Mouse (Mus musculus) embryonic facial prominence, embryonic 13.5 days (tissue): ENCODE measurements at regions not wholly inside any gene's neighbourhood (a gene's known extent, or its start where the extent isn't known, plus 50 kb on each side); places are given as distances from the start of the nearest gene placed in this dataset.
A peak's percentile ranks its signal among the peaks of the same experiment; 100 is the strongest.

Experiments
- ATAC-seq: fragments of 200-750 bp; cut with Nextera tagmentation; 2 replicates; pipeline ENCODE4 v1.8.0; 2017; ENCODE audit warnings: low read depth; ENCODE audit not compliant: insufficient number of reproducible peaks, insufficient read depth, low FRiP score, low TSS enrichment
- H3K27ac ChIP-seq: fragments of 300-500 bp; sonication (generic); 2 replicates; pipeline ENCODE4 v1.5.1; 2015; ENCODE audit warnings: moderate library complexity, mild to moderate bottlenecking, inconsistent platforms
- H3K27me3 ChIP-seq: fragments of 300-500 bp; sonication (generic); 2 replicates; pipeline ENCODE4 v1.6.1; 2015; ENCODE audit warnings: mild to moderate bottlenecking, inconsistent platforms
- H3K36me3 ChIP-seq: fragments of 300-500 bp; sonication (generic); 2 replicates; pipeline ENCODE4 v1.6.1; 2015; ENCODE audit warnings: mild to moderate bottlenecking, inconsistent platforms
- H3K4me1 ChIP-seq: fragments of 300-500 bp; sonication (generic); 2 replicates; pipeline ENCODE4 v1.6.1; 2015; ENCODE audit warnings: inconsistent platforms
- H3K4me2 ChIP-seq: fragments of 300-500 bp; sonication (generic); 2 replicates; pipeline ENCODE4 v1.6.1; 2015; ENCODE audit warnings: moderate library complexity, mild to moderate bottlenecking, inconsistent platforms
- H3K4me3 ChIP-seq: fragments of 300-500 bp; sonication (generic); 2 replicates; pipeline ENCODE4 v1.5.1; 2015; ENCODE audit warnings: mild to moderate bottlenecking, inconsistent platforms
- H3K9ac ChIP-seq: fragments of 300-500 bp; sonication (generic); 2 replicates; pipeline ENCODE4 v1.6.1; 2015; ENCODE audit warnings: mild to moderate bottlenecking, inconsistent platforms
- H3K9me3 ChIP-seq: fragments of 300-500 bp; sonication (generic); 2 replicates; pipeline ENCODE4 v1.6.1; 2016; ENCODE audit warnings: inconsistent platforms
- WGBS: fragments of 180-500 bp; shearing (Covaris S2); methylation state at CpG from one replicate; pipeline ENCODE4 v1.1.7; 2015; ENCODE audit warnings: mixed read lengths; 5-methylcytosine and 5-hydroxymethylcytosine counted together

DNA sequence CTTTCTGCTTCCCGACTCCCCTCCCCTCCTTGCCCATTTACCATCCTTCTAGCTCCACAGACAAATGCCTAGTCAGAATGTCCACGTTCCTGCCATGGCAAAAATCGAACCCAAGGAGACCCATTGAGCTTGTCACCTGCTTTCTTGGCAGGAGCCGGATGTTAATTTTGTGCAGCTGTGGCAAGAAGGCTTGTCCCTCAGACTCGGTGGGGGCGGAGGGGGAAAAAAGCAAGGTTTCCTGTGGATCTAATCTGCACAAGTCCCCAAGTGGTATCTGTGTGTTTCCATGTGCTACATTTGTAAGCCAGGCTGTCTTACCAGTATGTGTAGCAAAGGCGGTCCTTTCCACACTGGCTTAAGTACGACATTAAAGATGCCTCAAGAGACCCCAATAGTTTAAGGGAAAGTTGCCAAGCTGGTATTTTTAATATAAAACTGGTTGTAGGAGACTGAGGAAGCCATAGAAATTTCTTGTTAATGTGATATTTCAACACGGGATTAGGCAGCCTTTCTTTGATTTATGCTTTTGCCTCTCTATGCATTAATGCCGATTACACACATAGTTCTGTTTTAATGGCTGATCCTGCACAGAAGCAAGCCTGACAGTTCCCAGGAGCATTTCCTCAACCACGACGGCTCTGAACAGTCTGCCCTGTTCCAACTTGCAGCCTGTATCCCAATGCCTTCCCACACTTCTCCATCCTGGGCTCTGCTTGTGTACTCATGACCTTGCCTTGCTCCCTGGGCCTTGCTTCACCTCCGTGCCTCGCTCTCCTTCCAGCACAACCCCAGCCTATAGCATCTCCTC, 138.9 kb upstream of the Plxnc1 start:
- ATAC-seq: no peak
- no peaks in the 10 kb centered on the region for H3K36me3 ChIP-seq
- peaks cover 23% of the 10 kb centered on the region for H3K4me1 ChIP-seq
- H3K27ac ChIP-seq: no peak overlapping the region
- H3K9me3 ChIP-seq: no peaks in the 10 kb centered on the region
- WGBS: 33% methylated on average over 14 of the region's 14 CpGs
- no peak overlapping the region for H3K4me3 ChIP-seq
- no peak overlapping the region for H3K4me2 ChIP-seq
- H3K27me3 ChIP-seq: peaks cover 24% of the 10 kb centered on the region
- no peak overlapping the region for H3K9ac ChIP-seq

DNA sequence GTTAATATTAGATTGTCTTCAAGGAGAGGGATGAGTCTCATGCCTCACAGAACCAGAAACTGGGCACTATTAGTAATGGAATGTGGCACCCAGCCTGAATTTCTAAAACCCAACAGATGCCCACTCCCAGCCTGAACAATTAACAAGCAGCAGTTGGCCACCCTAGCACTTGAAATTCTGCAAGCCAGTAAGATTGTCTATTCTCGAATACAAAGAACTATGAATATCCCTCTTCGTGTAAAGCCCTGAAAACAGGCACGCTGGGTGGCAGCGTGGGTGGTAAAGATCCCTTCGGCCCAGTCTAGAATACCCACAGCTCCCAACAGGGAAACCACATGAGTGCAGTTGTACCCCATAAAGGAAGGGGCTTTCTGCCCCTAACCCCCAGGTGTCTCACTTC, 138.0 kb upstream of the Plxnc1 start:
- whole genome bisulfite sequencing: 86% methylated on average over 5 of the region's 5 CpGs
- Histone ChIP-seq H3K4me1 (peaks cover 17% of the 10 kb centered on the region), H3K4me2 (no peak overlapping the region), H3K27ac (no peak overlapping the region), H3K9ac (no peak overlapping the region), H3K4me3 (no peak overlapping the region), H3K9me3 (no peaks in the 10 kb centered on the region), H3K27me3 (peaks cover 20% of the 10 kb centered on the region), H3K36me3 (no peaks in the 10 kb centered on the region)
- ATAC-seq: no peak

DNA sequence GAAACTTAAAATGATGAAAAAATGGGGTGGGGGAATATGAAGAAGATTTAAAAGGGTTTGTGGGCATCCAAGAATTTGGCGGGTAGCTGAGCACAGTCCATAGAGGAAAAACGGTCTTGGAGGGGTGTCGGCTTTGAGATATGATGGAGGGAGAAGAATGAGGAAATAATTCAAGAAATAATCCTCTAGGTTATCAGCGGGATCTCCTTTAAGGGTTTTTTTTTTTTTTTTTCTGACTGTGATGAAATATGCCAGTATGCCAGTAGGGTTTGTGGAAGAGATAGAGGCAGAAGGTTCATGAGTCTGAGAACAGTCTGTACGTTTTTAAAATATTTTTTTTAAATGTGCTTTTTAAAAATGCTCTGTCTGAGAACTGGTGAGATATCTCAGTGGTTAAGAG, 135.3 kb upstream of the Plxnc1 start:
- no peak overlapping the region for H3K4me3 ChIP-seq
- H3K27me3 ChIP-seq: 0 out of 2 replicates have a peak, but pooled peaks cover 3% of the 10 kb centered on the region
- H3K4me1 ChIP-seq: peaks cover 27% of the 10 kb centered on the region
- no peak for ATAC-seq
- 86% methylated on average over 5 of the region's 5 CpGs for WGBS
- no peak overlapping the region for H3K4me2 ChIP-seq
- H3K9me3 ChIP-seq: no peaks in the 10 kb centered on the region
- H3K36me3 ChIP-seq: no peaks in the 10 kb centered on the region
- no peak overlapping the region for H3K9ac ChIP-seq
- no peak overlapping the region for H3K27ac ChIP-seq

DNA sequence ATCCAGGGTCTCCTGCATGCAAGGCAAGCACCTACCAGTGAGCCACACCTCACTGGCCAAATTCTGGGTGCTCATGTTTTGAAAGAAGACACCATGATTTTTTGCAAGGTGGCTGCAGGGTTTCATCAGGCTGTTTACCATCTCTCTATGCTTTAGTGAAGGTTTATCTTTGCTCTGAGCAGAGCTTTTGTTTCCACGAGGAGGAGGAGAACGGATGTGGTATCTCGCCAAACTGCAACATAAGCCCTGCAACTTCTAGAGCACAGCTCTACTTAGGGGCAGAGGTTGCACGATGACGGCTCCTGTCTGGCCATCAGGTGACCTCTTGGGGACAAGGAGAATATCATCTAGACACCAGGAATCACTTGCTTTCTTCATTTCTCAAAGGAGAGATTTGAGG, 131.8 kb upstream of the Plxnc1 start:
- Histone ChIP-seq H3K4me1 (peaks cover 14% of the 10 kb centered on the region), H3K4me2 (no peak overlapping the region), H3K9me3 (no peaks in the 10 kb centered on the region), H3K27ac (no peak overlapping the region), H3K4me3 (no peak overlapping the region), H3K9ac (no peak overlapping the region), H3K36me3 (no peaks in the 10 kb centered on the region), H3K27me3 (0 out of 2 replicates have a peak, but pooled peaks cover 3% of the 10 kb centered on the region)
- ATAC-seq: no peak
- WGBS: 78% methylated on average over 5 of the region's 5 CpGs

DNA sequence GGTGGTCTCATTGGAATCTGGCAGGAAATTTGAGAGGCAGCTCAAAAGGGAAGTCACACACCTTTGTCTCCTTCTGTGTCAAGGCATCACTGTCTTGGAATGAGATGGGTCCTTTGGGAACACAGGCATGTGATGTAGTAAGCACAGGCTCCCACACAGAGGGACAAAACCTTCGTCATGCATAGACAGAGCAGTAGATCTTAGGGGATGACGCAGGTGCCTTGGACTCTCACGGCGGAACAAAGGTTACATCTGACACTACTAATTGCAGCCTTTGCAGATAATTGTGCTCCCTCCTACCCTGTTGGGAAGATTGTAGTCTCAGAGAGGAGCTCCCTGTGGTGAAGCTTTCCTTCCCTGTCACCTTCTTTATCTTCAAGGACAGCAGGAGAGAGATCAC, 131.3 kb upstream of the Plxnc1 start:
- peaks cover 14% of the 10 kb centered on the region for H3K4me1 ChIP-seq
- no peak overlapping the region for H3K27ac ChIP-seq
- no peak for ATAC-seq
- no peaks in the 10 kb centered on the region for H3K9me3 ChIP-seq
- H3K4me2 ChIP-seq: no peak overlapping the region
- no peak overlapping the region for H3K4me3 ChIP-seq
- 0 out of 2 replicates have a peak, but pooled peaks cover 3% of the 10 kb centered on the region for H3K27me3 ChIP-seq
- WGBS: 63% methylated on average over 4 of the region's 4 CpGs
- no peaks in the 10 kb centered on the region for H3K36me3 ChIP-seq
- H3K9ac ChIP-seq: no peak overlapping the region

DNA sequence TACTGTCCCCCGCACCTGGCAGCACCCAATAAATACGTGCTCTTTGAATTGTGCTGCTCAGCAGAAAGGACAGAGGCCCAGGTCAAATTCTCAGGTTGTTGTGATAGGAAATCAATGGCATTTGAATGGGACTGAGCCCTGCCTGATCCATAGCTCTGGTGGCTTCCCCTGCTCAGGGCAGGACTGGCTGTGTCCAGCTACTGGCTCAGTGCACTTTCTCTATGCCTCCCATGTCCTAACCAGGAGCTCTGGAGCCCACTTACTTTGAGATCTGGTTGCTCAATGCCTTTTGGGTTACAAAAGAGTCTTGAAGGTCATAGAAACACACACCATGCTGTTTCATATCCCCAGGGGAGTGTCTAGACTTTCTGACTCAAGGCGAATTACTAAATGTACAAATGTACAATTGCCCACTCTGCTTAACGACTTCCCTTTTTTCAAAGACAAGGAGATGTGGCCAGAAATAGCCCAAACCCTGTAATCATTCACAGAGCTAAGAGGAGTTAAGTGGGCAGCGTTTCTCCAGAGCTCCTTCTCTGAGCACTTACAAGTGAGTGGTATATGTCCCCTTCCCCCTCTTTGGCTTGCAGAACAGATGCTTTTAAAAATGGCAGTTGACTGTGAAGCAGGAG, 130.4 kb upstream of the Plxnc1 start:
- no peak overlapping the region for H3K9ac ChIP-seq
- no peak for ATAC-seq
- H3K27ac ChIP-seq: peak overlapping the region; percentile 22; the same call in 1 of the 2 replicates

DNA sequence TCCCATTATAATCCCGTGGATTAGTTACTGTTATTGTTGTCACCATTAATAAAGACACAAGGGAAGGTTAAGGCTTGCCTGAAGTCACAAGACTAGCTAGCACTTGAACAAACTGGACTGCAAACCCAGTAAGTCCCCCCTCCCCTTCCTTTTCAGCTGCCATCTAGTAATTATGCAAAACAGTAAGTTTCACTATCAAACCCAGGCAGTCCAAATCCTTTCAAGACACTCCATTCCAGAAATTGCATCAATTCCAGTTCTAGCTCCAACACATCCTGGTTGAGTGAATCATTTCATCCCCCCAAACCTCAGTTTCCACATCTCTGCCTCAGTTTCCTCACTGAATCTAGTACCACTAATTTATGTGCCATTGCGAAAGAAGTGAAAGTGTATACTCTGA, 129.7 kb upstream of the Plxnc1 start:
- Histone ChIP-seq H3K36me3 (no peaks in the 10 kb centered on the region), H3K27ac (no peak overlapping the region), H3K4me2 (no peak overlapping the region), H3K4me3 (no peak overlapping the region), H3K4me1 (peaks cover 14% of the 10 kb centered on the region), H3K27me3 (0 out of 2 replicates have a peak, but pooled peaks cover 3% of the 10 kb centered on the region), H3K9me3 (no peaks in the 10 kb centered on the region), H3K9ac (no peak overlapping the region)
- no peak for ATAC-seq
- WGBS: 74% methylated on average over 2 of the region's 2 CpGs

More for the DNA sequence above, 130.4 kb upstream of the Plxnc1 start:
- 43% methylated on average over 5 of the region's 5 CpGs for WGBS
- Histone ChIP-seq H3K36me3 (no peaks in the 10 kb centered on the region), H3K27me3 (0 out of 2 replicates have a peak, but pooled peaks cover 3% of the 10 kb centered on the region), H3K4me3 (no peak overlapping the region), H3K4me2 (no peak overlapping the region), H3K9me3 (no peaks in the 10 kb centered on the region), H3K4me1 (peaks cover 14% of the 10 kb centered on the region)

DNA sequence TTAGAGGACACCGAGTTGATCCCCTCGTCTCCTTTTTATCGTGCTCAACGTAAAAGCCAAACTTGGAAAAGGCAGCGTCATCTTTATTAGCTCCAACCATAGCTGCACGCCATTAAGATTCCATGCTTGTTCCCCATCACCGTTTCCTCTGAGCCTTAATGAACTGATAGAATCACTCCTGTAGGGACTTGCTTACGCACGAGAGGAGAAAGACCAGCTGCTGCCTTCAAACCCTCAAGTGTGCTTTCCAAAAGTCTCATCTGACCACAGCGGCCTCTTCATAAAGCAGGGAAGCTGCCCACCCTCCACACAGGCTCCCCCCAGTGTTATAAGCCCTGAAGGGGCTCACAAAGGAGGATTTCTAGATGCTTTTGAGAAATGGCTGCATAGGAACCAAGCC, 123.3 kb upstream of the Plxnc1 start:
- no peak overlapping the region for H3K4me3 ChIP-seq
- no peaks in the 10 kb centered on the region for H3K9me3 ChIP-seq
- no peak for ATAC-seq
- no peaks in the 10 kb centered on the region for H3K4me1 ChIP-seq
- no peak overlapping the region for H3K27ac ChIP-seq
- H3K9ac ChIP-seq: no peak overlapping the region
- H3K27me3 ChIP-seq: no peaks in the 10 kb centered on the region
- no peaks in the 10 kb centered on the region for H3K36me3 ChIP-seq
- WGBS: 81% methylated on average over 10 of the region's 10 CpGs
- no peak overlapping the region for H3K4me2 ChIP-seq

DNA sequence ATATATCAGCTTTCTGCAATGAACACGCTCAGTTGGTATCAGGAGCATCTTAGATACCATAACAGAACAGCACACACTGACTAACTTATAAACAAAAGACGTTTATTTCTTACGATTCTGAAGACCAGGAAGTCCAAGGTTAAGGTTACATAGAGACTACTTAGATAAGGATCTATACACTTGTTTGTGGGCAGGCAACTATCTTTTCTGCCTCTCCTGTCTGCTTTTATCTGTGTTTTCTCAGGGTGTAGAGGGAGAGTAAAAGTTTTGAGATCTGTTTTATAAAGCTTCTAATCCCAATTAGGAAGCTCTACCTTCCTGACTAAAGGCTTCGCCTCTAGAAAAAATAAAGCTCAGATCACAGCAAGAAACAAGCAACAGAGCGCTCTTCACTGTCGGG, 122.1 kb upstream of the Plxnc1 start:
- no peak overlapping the region for H3K4me3 ChIP-seq
- no peak overlapping the region for H3K9ac ChIP-seq
- no peaks in the 10 kb centered on the region for H3K36me3 ChIP-seq
- no peak for ATAC-seq
- H3K4me2 ChIP-seq: no peak overlapping the region
- H3K4me1 ChIP-seq: no peaks in the 10 kb centered on the region
- no peaks in the 10 kb centered on the region for H3K9me3 ChIP-seq
- H3K27ac ChIP-seq: no peak overlapping the region
- WGBS: 73% methylated on average over 6 of the region's 6 CpGs
- H3K27me3 ChIP-seq: no peaks in the 10 kb centered on the region

DNA sequence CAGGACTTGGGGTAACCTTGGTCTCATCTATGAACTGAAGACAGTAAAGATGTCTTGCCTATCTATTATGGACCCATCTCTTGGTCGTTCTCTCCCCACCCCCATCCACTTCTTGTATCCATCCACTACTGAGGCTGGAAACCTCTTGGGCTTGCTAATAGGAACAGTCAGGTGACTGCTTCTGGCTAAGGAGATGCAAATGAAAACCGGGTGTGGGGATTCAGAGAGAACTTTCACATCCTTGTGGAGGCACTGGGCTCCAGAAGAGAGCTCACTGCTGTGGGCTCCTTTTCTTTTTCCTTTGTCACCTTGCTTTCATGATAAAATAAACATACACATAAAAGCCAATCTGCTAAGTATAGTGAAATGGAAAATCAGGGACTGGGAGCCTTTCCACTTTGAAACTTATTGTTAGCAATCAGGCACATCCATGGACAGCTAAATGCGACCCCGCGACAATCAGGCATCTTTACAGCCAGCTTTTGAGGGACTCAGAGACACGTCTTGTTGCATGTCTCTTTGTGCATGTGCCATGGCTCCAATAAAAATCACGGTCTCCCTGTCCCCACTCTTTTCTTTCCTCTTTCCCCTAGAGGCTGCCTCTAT, 115.0 kb upstream of the Plxnc1 start:
- Histone ChIP-seq H3K4me1 (peaks cover 13% of the 10 kb centered on the region), H3K9me3 (no peaks in the 10 kb centered on the region), H3K9ac (no peak overlapping the region), H3K4me2 (no peak overlapping the region), H3K27ac (no peak overlapping the region), H3K4me3 (no peak overlapping the region), H3K27me3 (no peaks in the 10 kb centered on the region), H3K36me3 (no peaks in the 10 kb centered on the region)
- 63% methylated on average over 7 of the region's 7 CpGs for WGBS
- no peak for ATAC-seq

DNA sequence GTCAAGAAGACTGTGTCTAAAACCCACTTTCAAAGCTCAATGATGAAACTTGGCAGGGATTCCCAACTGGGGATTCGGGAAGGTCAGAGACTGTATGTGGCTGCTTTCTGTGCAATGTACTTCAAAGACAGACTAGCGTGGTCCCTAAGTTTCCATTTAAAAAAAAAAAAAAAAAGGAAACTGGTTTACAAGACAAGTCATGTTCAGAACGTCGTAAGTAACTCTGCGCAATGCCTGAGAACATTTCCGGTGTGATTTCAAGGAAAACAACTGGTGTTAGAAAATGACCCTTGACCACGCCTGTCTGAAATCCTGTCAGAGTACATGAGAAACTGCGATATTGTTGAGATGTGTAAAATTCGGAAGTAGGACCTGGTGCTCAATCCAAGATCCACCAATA, 114.4 kb upstream of the Plxnc1 start:
- Histone ChIP-seq H3K4me2 (no peak overlapping the region), H3K9me3 (no peaks in the 10 kb centered on the region), H3K27me3 (no peaks in the 10 kb centered on the region), H3K27ac (no peak overlapping the region), H3K4me1 (peaks cover 13% of the 10 kb centered on the region), H3K4me3 (no peak overlapping the region), H3K9ac (no peak overlapping the region), H3K36me3 (no peaks in the 10 kb centered on the region)
- ATAC-seq: no peak
- WGBS: 84% methylated on average over 9 of the region's 9 CpGs
